Mouse (Mus musculus): ENCODE measurements around the gene Kcng1. TPM values are rescaled to one million over a fixed set of nuclear protein-coding genes. Genes with fewer than 3 reads are reported as not detected.
A peak's percentile ranks its signal among the peaks of the same experiment; 100 is the strongest.

Gene Kcng1
- total RNA-seq (2021): 10 to 100 TPM; 34.5 to 40.8 TPM
- long read RNA-seq, experiment 1, full-length matches to known transcripts: 21 of 30 reads
- long read RNA-seq, experiment 1, partial matches to known transcripts: 8 of 30 reads
- long read RNA-seq, experiment 1, other reads (novel, unspliced or antisense): 1 of 30 reads
- long read RNA-seq, experiment 2, full-length matches to known transcripts: 7 of 18 reads
- long read RNA-seq, experiment 2, partial matches to known transcripts: 11 of 18 reads
- long read RNA-seq, experiment 2, other reads (novel, unspliced or antisense): 0 of 18 reads

DNA sequence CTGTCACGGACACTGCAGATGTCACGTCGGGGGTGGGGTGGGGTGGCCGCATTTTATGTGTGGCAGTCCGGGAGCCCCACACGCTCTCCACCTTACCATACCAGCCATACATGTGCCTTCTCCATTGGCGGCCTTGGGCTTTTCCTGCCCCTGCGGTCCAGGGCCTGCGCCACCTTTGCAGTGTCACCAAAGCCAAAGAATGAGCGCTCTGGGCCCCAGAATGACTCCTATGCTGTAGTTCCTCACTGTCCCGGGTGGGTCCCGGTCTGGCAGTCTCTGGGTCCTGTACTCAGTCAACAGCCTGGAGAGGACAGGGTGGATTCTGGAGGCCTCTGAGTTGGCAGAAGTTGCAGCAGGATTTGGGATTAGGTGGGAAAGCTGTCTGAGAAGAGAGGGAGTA lies at the start of gene Kcng1:
TSS of gene Kcng1 (minus strand) at position 155 of the 400 bp plus-strand sequence.
- DNase-seq (ENCODE audit: low spot score in 2 of 2): no peak

GRCm38 (mm10) chr2:168330421-168331070 lies 49.0 kb upstream of the Kcng1 start:
- DNase-seq (ENCODE audit: low spot score in 2 of 2): peak; percentile 57 to 71

- DNase-seq (ENCODE audit: low spot score in 2 of 2): no peak
Measured at GRCm38 (mm10) chr2:168321716-168322374, 40.3 kb upstream of the Kcng1 start.

GRCm38 (mm10) chr2:168320388-168321182 lies 39.0 kb upstream of the Kcng1 start:
- DNase-seq (ENCODE audit: low spot score in 2 of 2): no peak

DNA sequence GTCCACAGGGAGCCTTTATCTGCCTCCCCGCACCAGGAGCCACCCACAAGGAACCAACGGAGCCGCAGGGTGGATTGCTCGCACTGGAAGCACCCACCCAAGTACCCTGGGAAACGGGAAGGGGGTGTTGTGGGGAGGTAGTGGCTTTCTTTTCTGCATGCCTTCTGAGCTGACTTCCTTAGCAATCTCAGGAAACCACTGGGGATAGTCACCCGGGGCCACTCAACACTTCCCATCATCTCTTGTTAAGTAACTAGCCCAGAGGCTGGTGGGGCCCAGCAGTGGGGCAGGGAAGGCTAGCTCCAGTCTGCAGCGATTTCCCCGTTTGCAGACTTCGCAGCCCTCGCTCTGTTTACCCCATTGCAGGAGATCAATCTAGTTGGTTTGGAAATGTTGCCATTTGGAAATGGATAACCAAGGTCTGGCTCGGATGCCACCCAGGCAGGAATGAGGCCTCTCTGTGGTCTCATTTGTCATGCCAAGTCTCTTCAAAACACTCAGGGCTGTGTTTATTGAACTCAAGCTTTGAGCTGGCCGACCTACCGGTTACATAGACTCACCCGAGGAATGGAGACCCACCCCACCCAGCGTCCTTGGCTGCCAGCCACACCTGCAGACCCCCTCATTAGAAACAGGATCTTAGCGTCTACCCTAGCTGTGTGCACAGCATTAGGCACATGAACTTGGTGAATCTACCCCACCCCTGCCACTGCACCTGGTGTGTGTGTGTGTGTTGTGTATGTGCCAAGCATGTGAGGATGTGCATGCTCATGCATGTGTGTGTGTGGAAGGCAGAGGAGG lies 33.3 kb upstream of the Kcng1 start:
- DNase-seq (ENCODE audit: low spot score in 2 of 2): no peak

GRCm38 (mm10) chr2:168312504-168312903 lies 31.0 kb upstream of the Kcng1 start:
- DNase-seq (ENCODE audit: low spot score in 2 of 2): no peak

GRCm38 (mm10) chr2:168311006-168311405 lies 29.5 kb upstream of the Kcng1 start:
- no peak for DNase-seq (ENCODE audit: low spot score in 2 of 2)

GRCm38 (mm10) chr2:168308916-168309315 lies 27.4 kb upstream of the Kcng1 start:
- DNase-seq (ENCODE audit: low spot score in 2 of 2): no peak

DNA sequence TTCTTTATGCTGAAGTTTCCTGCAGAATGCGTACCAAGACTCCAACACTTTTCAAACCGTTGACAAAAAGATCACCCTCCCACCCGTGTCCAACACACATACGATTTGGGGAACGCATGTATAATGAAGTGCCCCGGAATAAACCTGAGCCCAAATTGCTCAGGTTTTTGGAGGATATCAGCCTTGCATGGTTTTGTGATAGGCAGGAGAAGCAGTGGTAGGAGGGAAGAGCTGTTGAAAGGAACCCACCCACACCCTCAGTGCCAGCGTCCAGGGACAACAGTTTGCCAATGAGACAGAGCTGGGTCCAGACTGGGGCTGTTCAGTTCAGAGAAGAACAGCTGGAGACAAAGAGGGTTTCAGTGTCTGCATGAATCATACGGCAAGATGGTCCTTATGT lies 18.1 kb upstream of the Kcng1 start:
- peak; percentile 16 to 54 for DNase-seq (ENCODE audit: low spot score in 2 of 2)

GRCm38 (mm10) chr2:168296530-168296929 lies 15.0 kb upstream of the Kcng1 start:
- no peak for DNase-seq (ENCODE audit: low spot score in 2 of 2)

GRCm38 (mm10) chr2:168292521-168292920 lies 11.0 kb upstream of the Kcng1 start:
- DNase-seq (ENCODE audit: low spot score in 2 of 2): no peak

GRCm38 (mm10) chr2:168292041-168292440 lies 10.5 kb upstream of the Kcng1 start:
- DNase-seq (ENCODE audit: low spot score in 2 of 2): no peak

GRCm38 (mm10) chr2:168289851-168290250 lies 8.3 kb upstream of the Kcng1 start:
- no peak for DNase-seq (ENCODE audit: low spot score in 2 of 2)

GRCm38 (mm10) chr2:168289016-168289415 lies 7.5 kb upstream of the Kcng1 start:
- DNase-seq (ENCODE audit: low spot score in 2 of 2): no peak

DNA sequence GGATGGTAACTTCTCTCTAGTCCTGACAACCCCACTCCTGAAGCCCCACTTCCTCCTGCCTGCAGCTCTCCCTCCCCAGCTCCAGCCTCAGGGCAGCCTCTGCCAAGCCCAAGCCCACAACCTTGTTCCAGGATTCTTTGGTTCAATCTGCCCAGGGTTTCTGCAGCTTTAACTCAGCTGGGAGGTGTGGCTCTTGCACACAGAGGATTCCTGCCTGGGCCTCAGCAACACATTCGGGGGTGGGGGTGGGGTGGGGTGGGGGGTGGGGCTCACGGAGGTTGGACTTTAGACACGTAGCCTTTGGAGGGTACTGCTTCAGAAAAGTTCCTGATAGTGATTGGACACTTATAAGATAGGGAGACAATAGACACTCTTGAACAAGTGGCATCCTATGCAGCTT lies 5.5 kb upstream of the Kcng1 start:
- DNase-seq (ENCODE audit: low spot score in 2 of 2): no peak

GRCm38 (mm10) chr2:168285143-168285542 lies 3.6 kb upstream of the Kcng1 start:
- no peak for DNase-seq (ENCODE audit: low spot score in 2 of 2)

DNA sequence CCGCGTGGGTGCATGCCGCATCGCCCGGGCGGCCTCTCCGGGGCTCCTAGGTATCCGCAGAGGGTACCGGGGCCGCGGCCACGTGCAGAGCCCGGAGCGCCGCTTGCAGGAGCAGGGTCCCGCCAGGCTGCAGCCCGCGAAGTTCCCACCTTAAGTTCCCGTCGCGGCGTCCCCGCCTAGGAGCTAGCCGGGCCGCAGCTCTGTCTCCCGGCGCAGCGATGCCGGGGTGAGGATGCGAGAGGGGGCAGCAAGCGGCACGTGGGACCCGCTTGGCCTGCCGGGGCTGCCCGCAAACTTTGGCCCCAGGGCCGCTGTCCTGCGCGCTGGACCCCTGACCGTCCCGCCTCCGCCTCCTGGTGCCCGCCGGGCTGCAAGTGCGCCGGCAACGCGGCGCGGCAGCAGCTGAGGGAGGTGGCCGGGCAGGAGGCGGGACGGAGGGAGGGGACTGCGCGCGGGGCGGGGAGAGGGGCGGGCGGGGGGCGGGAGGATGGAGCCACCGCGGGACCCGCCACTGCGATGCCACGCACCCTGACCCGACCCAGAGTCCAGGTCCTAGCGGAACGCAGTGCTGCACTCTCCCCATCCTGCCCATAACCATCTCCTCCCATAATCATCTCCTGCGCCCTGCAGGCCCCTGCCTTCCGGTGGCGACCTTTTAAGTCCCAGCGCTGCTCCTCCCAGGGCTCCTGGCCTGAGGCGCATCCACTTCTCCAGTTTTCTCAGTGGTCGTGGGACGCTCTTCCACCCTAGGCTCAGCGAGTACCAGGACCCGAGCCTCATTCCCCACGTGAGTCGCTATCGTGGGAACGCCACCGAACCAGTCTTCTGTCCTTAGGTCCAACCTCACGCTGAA lies 581 bp downstream of the Kcng1 start:
- peak; percentile 23 to 47 for DNase-seq (ENCODE audit: low spot score in 2 of 2)

DNA sequence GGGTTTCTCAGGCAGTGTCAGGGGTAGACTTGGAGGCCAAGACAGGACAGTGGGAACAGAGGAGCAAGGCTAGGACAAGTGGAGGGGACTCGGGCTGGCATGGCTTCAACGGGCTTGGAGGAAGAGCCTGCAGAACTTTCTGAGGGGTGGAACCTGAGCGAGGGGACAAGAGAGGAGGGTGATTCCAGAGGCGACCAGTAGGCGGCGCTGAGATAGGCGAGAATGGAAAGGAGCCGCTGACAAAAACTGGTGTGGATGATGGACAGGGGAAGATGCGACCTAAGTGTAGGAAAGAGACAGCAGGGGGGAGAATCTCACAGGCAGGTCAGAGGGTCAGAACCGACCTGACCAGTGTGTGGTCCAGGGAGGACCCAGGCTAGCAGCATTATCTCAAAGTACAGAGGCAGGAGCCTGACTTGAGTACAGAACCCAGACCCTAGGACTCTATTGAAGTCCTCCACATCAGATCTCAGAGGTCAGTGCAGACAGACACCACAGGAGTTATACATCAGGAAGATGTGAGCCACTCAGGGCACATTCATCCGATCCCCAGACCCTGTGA lies 7.1 kb downstream of the Kcng1 start:
- DNase-seq (ENCODE audit: low spot score in 2 of 2): peak; percentile 70 to 83

DNA sequence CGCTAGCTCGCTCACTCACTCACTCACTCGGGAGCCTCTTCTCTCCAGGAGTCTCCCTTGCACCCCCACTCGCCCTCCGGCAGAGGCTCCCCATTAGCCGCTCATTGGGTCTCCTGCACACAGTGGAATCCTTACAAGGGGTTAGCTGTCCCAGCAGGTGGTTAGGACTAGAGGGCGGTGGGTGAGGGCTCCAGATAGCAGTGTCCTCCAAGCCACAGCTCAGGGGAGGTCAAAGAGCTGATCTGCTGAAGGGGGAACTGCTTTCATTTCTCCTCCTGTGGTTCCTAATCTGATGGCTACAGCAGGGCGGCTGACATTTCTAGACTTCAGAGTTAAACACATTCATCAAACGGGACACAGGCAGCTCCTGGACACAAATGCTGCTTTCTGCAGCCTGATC lies 8.1 kb downstream of the Kcng1 start:
- no peak for DNase-seq (ENCODE audit: low spot score in 2 of 2)

All from left cerebral cortex, adult 18-20 months (tissue).